Mouse (Mus musculus): ENCODE measurements at regions not wholly inside any gene's neighbourhood (a gene's known extent, or its start where the extent isn't known, plus 50 kb on each side); places are given as distances from the start of the nearest gene placed in this dataset.

GRCm38 (mm10) chr8:8376791-8377190 is 284.3 kb downstream of the Efnb2 start:
- DNase-seq (ENCODE audit: low read depth) = peak; percentile 89
- no peak for TF ChIP-seq POLR2A (IDR thresholded peaks at IDR 0.05; ENCODE audit: borderline replicate concordance, extremely low read depth, insufficient read depth, insufficient read length, poor library complexity, severe bottlenecking)
- no peak for TF ChIP-seq CTCF (IDR thresholded peaks at IDR 0.05; ENCODE audit: borderline replicate concordance, extremely low read depth, insufficient read depth, insufficient read length)

- peak; percentile 82 for DNase-seq (ENCODE audit: low read depth)
- TF ChIP-seq POLR2A (IDR thresholded peaks at IDR 0.05; ENCODE audit: borderline replicate concordance, extremely low read depth, insufficient read depth, insufficient read length, poor library complexity, severe bottlenecking) (no peak), CTCF (IDR thresholded peaks at IDR 0.05; ENCODE audit: borderline replicate concordance, extremely low read depth, insufficient read depth, insufficient read length) (no peak)
Measured at GRCm38 (mm10) chr8:8376379-8376778, 284.7 kb downstream of the Efnb2 start.

GRCm38 (mm10) chr8:8367282-8367871 is 293.7 kb downstream of the Efnb2 start:
- no peak for TF ChIP-seq CTCF (IDR thresholded peaks at IDR 0.05; ENCODE audit: borderline replicate concordance, extremely low read depth, insufficient read depth, insufficient read length)
- no peak for TF ChIP-seq POLR2A (IDR thresholded peaks at IDR 0.05; ENCODE audit: borderline replicate concordance, extremely low read depth, insufficient read depth, insufficient read length, poor library complexity, severe bottlenecking)
- no peak for DNase-seq (ENCODE audit: low read depth)

GRCm38 (mm10) chr8:8361941-8362537 is 299.0 kb downstream of the Efnb2 start:
- TF ChIP-seq CTCF (IDR thresholded peaks at IDR 0.05; ENCODE audit: borderline replicate concordance, extremely low read depth, insufficient read depth, insufficient read length) (no peak), POLR2A (IDR thresholded peaks at IDR 0.05; ENCODE audit: borderline replicate concordance, extremely low read depth, insufficient read depth, insufficient read length, poor library complexity, severe bottlenecking) (no peak)
- DNase-seq (ENCODE audit: low read depth) = no peak

DNA sequence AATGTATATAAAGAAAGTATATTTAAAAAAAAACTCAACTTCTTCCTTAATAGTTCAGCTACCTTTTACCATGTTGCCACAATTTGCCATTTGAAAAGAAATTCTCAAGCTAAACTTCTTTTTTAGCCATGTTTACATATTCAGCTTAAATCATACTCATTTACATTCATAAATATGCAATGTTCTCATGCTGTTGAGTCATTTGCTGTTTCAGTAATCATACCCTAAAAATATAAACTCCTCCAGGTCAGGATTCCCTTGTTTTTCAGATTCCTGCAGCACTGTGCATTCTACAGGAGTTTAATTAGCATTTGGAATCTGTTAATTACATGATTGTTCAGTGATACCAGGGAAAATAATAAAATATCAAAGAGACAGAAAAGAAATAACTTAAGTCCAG is 300.5 kb downstream of the Efnb2 start:
- TF ChIP-seq POLR2A (IDR thresholded peaks at IDR 0.05; ENCODE audit: borderline replicate concordance, extremely low read depth, insufficient read depth, insufficient read length, poor library complexity, severe bottlenecking) (no peak), CTCF (IDR thresholded peaks at IDR 0.05; ENCODE audit: borderline replicate concordance, extremely low read depth, insufficient read depth, insufficient read length) (no peak)
- no peak for DNase-seq (ENCODE audit: low read depth)

- peak; percentile 45 for DNase-seq (ENCODE audit: low read depth)
- no peak for TF ChIP-seq CTCF (IDR thresholded peaks at IDR 0.05; ENCODE audit: borderline replicate concordance, extremely low read depth, insufficient read depth, insufficient read length)
- no peak for TF ChIP-seq POLR2A (IDR thresholded peaks at IDR 0.05; ENCODE audit: borderline replicate concordance, extremely low read depth, insufficient read depth, insufficient read length, poor library complexity, severe bottlenecking)
Measured at GRCm38 (mm10) chr8:8354977-8355376, 306.1 kb downstream of the Efnb2 start.

GRCm38 (mm10) chr8:8344661-8345060 is 316.4 kb downstream of the Efnb2 start:
- no peak for DNase-seq (ENCODE audit: low read depth)
- TF ChIP-seq CTCF (IDR thresholded peaks at IDR 0.05; ENCODE audit: borderline replicate concordance, extremely low read depth, insufficient read depth, insufficient read length) (no peak), POLR2A (IDR thresholded peaks at IDR 0.05; ENCODE audit: borderline replicate concordance, extremely low read depth, insufficient read depth, insufficient read length, poor library complexity, severe bottlenecking) (no peak)

- no peak for TF ChIP-seq CTCF (IDR thresholded peaks at IDR 0.05; ENCODE audit: borderline replicate concordance, extremely low read depth, insufficient read depth, insufficient read length)
- DNase-seq (ENCODE audit: low read depth) = peak; percentile 52
Measured at GRCm38 (mm10) chr8:8335256-8335972, 325.6 kb downstream of the Efnb2 start.

DNA sequence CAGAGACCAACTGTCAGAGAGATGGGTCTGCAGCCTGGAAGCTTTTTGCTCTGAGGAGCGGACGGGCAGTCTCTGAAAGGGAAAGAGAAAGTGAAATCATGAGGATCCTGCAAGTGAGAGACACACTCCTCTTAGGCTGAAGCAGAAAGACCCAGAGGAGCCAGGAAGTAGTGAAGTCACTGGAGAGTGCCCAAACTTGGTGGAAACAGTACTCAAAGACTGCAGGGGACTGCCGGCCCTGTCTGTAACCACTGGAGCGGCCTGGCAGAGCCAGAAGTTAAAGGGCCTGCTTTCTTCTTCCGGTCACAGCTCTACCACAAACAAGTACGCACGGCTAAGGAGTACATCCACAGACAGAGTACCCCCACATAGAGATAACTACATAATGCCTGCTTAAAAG is 326.5 kb downstream of the Efnb2 start:
- no peak for DNase-seq (ENCODE audit: low read depth)
- TF ChIP-seq POLR2A (IDR thresholded peaks at IDR 0.05; ENCODE audit: borderline replicate concordance, extremely low read depth, insufficient read depth, insufficient read length, poor library complexity, severe bottlenecking) (no peak), CTCF (IDR thresholded peaks at IDR 0.05; ENCODE audit: borderline replicate concordance, extremely low read depth, insufficient read depth, insufficient read length) (no peak)

DNA sequence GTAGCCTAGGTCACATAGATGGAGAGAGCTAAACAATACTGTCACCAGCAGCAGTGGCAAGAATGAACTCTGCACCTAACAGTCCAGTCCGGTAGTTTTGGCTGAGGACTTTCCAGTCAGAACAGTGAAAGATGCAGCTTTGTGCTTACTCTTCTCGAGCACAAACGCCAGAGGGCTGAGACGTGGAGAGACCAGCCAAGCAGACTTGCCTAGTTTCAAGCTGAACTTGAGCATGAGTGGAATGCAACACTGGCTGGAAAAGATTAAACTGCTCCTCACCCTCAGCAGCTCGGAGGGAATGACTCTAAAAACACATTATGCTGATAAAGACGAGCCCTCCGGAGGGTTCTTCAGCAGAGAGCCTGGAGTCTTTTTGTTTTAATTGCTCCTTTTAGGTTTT is 329.8 kb downstream of the Efnb2 start:
- no peak for TF ChIP-seq CTCF (IDR thresholded peaks at IDR 0.05; ENCODE audit: borderline replicate concordance, extremely low read depth, insufficient read depth, insufficient read length)
- TF ChIP-seq POLR2A (IDR thresholded peaks at IDR 0.05; ENCODE audit: borderline replicate concordance, extremely low read depth, insufficient read depth, insufficient read length, poor library complexity, severe bottlenecking) = no peak
- DNase-seq (ENCODE audit: low read depth) = peak; percentile 32

- peak; percentile 68 for DNase-seq (ENCODE audit: low read depth)
- TF ChIP-seq POLR2A (IDR thresholded peaks at IDR 0.05; ENCODE audit: borderline replicate concordance, extremely low read depth, insufficient read depth, insufficient read length, poor library complexity, severe bottlenecking) (no peak), CTCF (IDR thresholded peaks at IDR 0.05; ENCODE audit: borderline replicate concordance, extremely low read depth, insufficient read depth, insufficient read length) (no peak)
Measured at GRCm38 (mm10) chr8:8328010-8328666, 332.9 kb downstream of the Efnb2 start.
